Mouse (Mus musculus) liver, adult 10 weeks (tissue): ENCODE measurements around the gene Nme9. TPM values are rescaled to one million over a fixed set of nuclear protein-coding genes. Genes with fewer than 3 reads are reported as not detected.

Source experiments
- polyA plus RNA-seq: library from polyadenylated mRNA; stranded (reverse); fragments of 350-450 nt; fragmentation: Illumina TruSeq; extraction: RNeasy Lipid Tissue Mini Kit (QIAGEN cat#74804); gene quantifications from one replicate; pipeline ENCODE4 v1.2.3, GENCODE M21; 2014; ENCODE audit warnings: low read depth, low replicate concordance

Nme9 gene
- not detected for polyA plus RNA-seq

GRCm38 (mm10) chr9:99451161-99451560, at the start of gene Nme9:
TSS of gene Nme9 (plus strand) at chr9:99451475.

GRCm38 (mm10) chr9:99437031-99437764, 14.1 kb upstream of the Nme9 start, which contains the start of gene Mras:
TSS of gene Mras (minus strand) at chr9:99437381.

Other genes with a start within 250 kb of the Nme9 start
- gene Faiml, start 214.2 kb upstream of the Nme9 start, polyA plus RNA-seq, result not detected
- 16.0 TPM for gene Cep70, start 208.1 kb upstream of the Nme9 start, polyA plus RNA-seq
- gene Esyt3, start 92.9 kb upstream of the Nme9 start, polyA plus RNA-seq, result 0.11 TPM
- 2.1 TPM for gene Mras, start 14.1 kb upstream of the Nme9 start, polyA plus RNA-seq
- 12.1 TPM for gene Armc8, start 117.4 kb downstream of the Nme9 start, polyA plus RNA-seq
- gene Dbr1, start 124.3 kb downstream of the Nme9 start, polyA plus RNA-seq, result 8.0 TPM
- gene A4gnt, start 161.0 kb downstream of the Nme9 start, polyA plus RNA-seq, result not detected
- 0.19 TPM for gene Dzip1l, start 178.0 kb downstream of the Nme9 start, polyA plus RNA-seq